In the genomic region with DNA sequence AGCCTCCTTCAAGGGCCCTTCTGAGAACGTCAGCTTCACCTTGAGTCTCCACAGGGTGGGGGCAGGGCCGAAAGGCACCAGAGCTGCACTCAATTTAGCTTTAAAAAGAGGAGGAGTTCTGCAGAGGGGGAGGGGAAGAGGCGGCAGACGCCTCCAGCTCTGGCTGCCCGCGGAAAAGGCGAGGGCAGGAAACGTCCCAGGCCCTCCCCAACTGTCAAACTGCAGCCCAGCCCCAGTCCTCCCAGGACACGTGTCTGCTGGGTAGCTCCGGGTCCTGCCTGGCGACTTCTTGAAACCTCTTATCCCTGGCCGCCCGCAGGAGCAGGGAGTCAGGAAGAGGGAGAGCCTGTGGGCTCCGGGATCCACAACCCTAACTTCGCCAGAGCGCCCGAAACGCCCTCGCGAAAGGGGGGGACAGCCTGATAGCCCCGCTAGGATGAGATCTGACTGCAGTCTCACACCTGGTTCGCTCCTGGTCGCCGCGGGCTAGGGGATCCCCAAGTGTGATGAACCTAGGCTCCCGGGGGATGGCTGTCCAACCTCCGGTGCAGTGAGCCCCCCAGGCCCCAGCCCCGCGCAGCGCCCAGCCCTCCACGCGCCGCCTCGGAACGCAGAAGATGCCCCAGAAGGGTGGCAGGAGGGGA, we compare ENCODE assay signal across 8 mouse cellular contexts. TPM values are rescaled to one million over a fixed set of nuclear protein-coding genes. Genes with fewer than 3 reads are reported as not detected.
DNase-seq lines count a peak whose midpoint lies in the region; ATAC-seq and TF ChIP-seq lines count a peak whose summit lies in the region.

No protein-coding gene starts in this region.

- ATAC-seq in hindbrain, embryonic 15.5 days (ENCODE audit: low FRiP score, low read depth), result peak; percentile 68

- H3K27me3 ChIP-seq in hindbrain, embryonic 15.5 days, result no peaks in the 10 kb centered on the region

- H3K27ac ChIP-seq in gastrocnemius, adult 2 months, result peak overlapping the region; percentile 80
- no peak overlapping the region for H3K27ac ChIP-seq in hindbrain, embryonic 15.5 days (replicated peaks)

- H3K36me3 ChIP-seq in hindbrain, embryonic 15.5 days, result no peaks in the 10 kb centered on the region

- no peak for TF ChIP-seq CTCF in gastrocnemius, adult 2 months (IDR thresholded peaks at IDR 0.05)

- H3K4me1 ChIP-seq in hindbrain, embryonic 15.5 days (replicated peaks), result peaks cover 8% of the 10 kb centered on the region

- intact Hi-C loops in gastrocnemius, adult 2 months (cut with DNase I), result loop anchor here (5.0 kb wide), 1 partner anchor 40 kb away; no protein-coding TSS in a partner anchor

- no peaks in the 10 kb centered on the region for H3K9me3 ChIP-seq in hindbrain, embryonic 15.5 days

- peak overlapping the region; percentile 63 for H3K9ac ChIP-seq in hindbrain, embryonic 15.5 days

- H3K4me3 ChIP-seq in gastrocnemius, adult 2 months, result peak overlapping the region; percentile 88
- peak overlapping the region; percentile 73 for H3K4me3 ChIP-seq in hindbrain, embryonic 15.5 days

- peak overlapping the region; percentile 97 for H3K4me2 ChIP-seq in hindbrain, embryonic 15.5 days

- peak; percentile 79 for DNase-seq in ZHBTc4 (ENCODE audit: low read depth, low spot score)
- DNase-seq in cerebellum, postnatal 36 days, result peak; percentile 20 to 25
- DNase-seq in gastrocnemius, adult 2 months, result peak; percentile 70
- DNase-seq in left cerebral cortex, adult 11 months (ENCODE audit: low spot score), result peak; percentile 39
- peak; percentile 55 for DNase-seq in lung, postnatal 14 days
- DNase-seq in right cerebral cortex, adult 18-20 months, result peak; percentile 67
- DNase-seq in urinary bladder, adult 2 months (ENCODE audit: low spot score), result peak; percentile 32

- under 1% methylated on average over 30 of the region's 35 CpGs for WGBS in hindbrain, embryonic 15.5 days

RNA-seq across cellular contexts. Expression of a gene that starts 0.9 kb away (rescaled TPM):
- 1 to 10 TPM in 1 of 2 experiments, under 1 TPM in 1; 0.87 to 3.4 TPM for total RNA-seq in gastrocnemius, adult 2 months (2021)
- polyA plus RNA-seq in hindbrain, embryonic 15.5 days (2015; fragmentation: Nextera tagmentation; extraction: Ambion mirVana), result 3.8 and 4.3 TPM in 2 replicates
- 2.1 and 2.2 TPM in 2 replicates for polyA plus RNA-seq in urinary bladder, adult 2 months (2012; rRNA removed)

Comparison
In these comparisons a context has a peak if more than half of its experiments do, and no peak if none do; other contexts are left out.
1. DNase-seq: peak in every context shown above with its lines; median percentile 79 in ZHBTc4; 70 in gastrocnemius, adult 2 months; 67 in right cerebral cortex, adult 18-20 months; 55 in lung, postnatal 14 days; 39 in left cerebral cortex, adult 11 months; 32 in urinary bladder, adult 2 months; 22 in cerebellum, postnatal 36 days.